Mouse (Mus musculus) bone marrow, adult 2 months (tissue): Measurements from ENCODE around the gene Sh3rf3. TPM values are rescaled to one million over a fixed set of nuclear protein-coding genes. Genes with fewer than 3 reads are reported as not detected.

Experiments
- H3K27ac ChIP-seq: fragments of 200-500 bp; 2 replicates; pipeline ENCODE4 v1.5.1; 2012; ENCODE audit warnings: low read depth, mild to moderate bottlenecking, control low read depth, inconsistent platforms, low read length; ENCODE audit not compliant: control insufficient read depth, poor library complexity, insufficient read depth
- H3K4me1 ChIP-seq: fragments of 200-500 bp; 2 replicates; pipeline ENCODE4 v1.6.1; 2011; ENCODE audit warnings: low read length; ENCODE audit not compliant: control insufficient read depth, insufficient read depth
- H3K4me3 ChIP-seq: fragments of 200-500 bp; replicated peaks from 2 replicates; pipeline ENCODE3; 2011; ENCODE audit warnings: mild to moderate bottlenecking, low read depth, low read length, control low read depth; ENCODE audit not compliant: control insufficient read depth
- CTCF ChIP-seq: fragments of 200-500 bp; IDR thresholded peaks from 2 replicates; pipeline ENCODE4 v1.5.1; 2011; ENCODE audit warnings: low read length, control low read depth; ENCODE audit not compliant: control insufficient read depth, insufficient read depth
- POLR2A ChIP-seq: fragments of 200-500 bp; IDR thresholded peaks from 2 replicates; pipeline ENCODE4 v1.6.1; 2011; ENCODE audit warnings: low read depth, mild to moderate bottlenecking, control low read depth, low read length, borderline replicate concordance; ENCODE audit not compliant: control insufficient read depth
- WGBS: fragments of 180-500 bp; shearing (Covaris S2); methylation state at CpG from one replicate; pipeline ENCODE4 v1.1.7; 2018; 5-methylcytosine and 5-hydroxymethylcytosine counted together
- polyA plus RNA-seq: library from polyadenylated mRNA; stranded (reverse); fragments of >200 nt; gene quantifications from 2 replicates; pipeline ENCODE4 v1.2.4, GENCODE M21; 2011; ENCODE audit warnings: low replicate concordance; ENCODE audit not compliant: missing spikeins, insufficient read depth, insufficient read length

The Sh3rf3 gene
- polyA plus RNA-seq, 1 experiment, result 0.27 TPM

DNA sequence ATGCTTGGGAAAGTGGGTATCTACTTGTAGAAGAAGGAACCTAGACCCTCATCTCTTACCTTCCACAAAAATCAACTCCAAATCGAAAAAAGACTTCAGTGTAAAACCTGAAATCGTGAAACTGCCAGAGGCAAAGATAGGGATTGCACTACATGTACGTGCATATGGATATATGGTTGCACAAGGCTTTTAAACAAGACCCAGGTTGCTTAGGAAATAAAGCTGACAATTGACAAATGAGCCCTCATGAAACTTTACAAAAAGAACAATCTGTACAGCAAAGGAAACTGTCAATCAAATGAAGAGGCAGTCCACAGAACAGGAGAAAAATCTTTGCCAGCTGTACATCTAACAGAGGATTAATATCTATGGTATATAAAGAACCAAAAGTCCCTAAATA, 129.7 kb downstream of the Sh3rf3 start:
- WGBS, result 68% methylated on average over 3 of the region's 3 CpGs

GRCm38 (mm10) chr10:58943661-58944400, 130.7 kb downstream of the Sh3rf3 start:
- H3K4me1 ChIP-seq, result no peaks in the 10 kb centered on the region
- H3K27ac ChIP-seq, result no peak overlapping the region
- 69% methylated on average over 9 of the region's 9 CpGs for WGBS
- TF ChIP-seq POLR2A, result no peak
- TF ChIP-seq CTCF, result no peak
- no peak overlapping the region for H3K4me3 ChIP-seq

More for the DNA sequence above, 129.7 kb downstream of the Sh3rf3 start:
- no peaks in the 10 kb centered on the region for H3K4me1 ChIP-seq
- no peak overlapping the region for H3K27ac ChIP-seq
- TF ChIP-seq CTCF (no peak), POLR2A (no peak)
- no peak overlapping the region for H3K4me3 ChIP-seq

DNA sequence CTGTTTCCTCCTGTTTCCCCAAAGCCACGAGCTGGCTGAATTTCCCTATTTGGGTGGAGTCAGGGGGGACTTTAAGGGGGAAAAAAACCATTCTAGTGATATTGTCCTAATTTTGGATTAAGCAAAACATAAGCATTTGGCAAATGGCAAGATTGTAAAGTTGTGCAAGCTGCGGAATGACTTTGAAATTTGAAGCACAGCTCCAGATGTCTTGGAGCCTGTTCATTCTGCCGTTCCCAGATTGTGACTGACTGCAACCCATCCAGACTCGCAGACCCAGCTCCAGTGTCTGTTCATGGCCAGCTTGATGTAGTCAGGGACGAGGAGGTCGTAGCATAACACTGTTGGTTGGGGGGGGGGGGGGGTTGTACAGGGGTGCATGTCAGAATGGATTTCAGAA, 131.8 kb downstream of the Sh3rf3 start:
- no peaks in the 10 kb centered on the region for H3K4me1 ChIP-seq
- WGBS, result 69% methylated on average over 6 of the region's 6 CpGs
- H3K4me3 ChIP-seq, result no peak overlapping the region
- TF ChIP-seq CTCF, result no peak
- TF ChIP-seq POLR2A, result no peak
- no peak overlapping the region for H3K27ac ChIP-seq

GRCm38 (mm10) chr10:58949770-58950638, 136.8 kb downstream of the Sh3rf3 start:
- TF ChIP-seq CTCF (no peak), POLR2A (no peak)
- Histone ChIP-seq H3K4me3 (no peak overlapping the region), H3K27ac (no peak overlapping the region), H3K4me1 (no peaks in the 10 kb centered on the region)
- WGBS, result 70% methylated on average over 11 of the region's 11 CpGs

DNA sequence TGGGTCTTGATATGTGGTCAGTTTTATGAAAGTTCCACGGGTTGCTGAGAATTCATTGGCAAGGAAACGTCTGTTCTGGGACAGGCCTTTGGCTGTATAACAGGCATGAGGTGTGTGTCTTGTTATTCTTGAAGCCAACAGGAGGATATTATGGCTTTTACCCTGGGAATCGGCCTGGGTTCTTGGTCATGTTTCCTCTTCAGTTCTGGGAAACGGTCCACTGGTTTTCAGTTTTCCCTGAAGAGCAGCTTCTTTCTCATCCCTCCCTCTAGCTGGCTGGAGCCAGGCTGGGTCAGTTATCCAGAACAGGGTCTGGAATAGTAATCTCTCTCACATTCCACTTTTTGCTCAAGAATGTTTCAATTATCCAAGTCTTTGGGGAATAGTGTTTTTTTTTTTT, 147.0 kb downstream of the Sh3rf3 start:
- no peaks in the 10 kb centered on the region for H3K4me1 ChIP-seq
- H3K27ac ChIP-seq, result no peak overlapping the region
- H3K4me3 ChIP-seq, result no peak overlapping the region
- 64% methylated on average over 4 of the region's 4 CpGs for WGBS
- TF ChIP-seq POLR2A, result no peak
- TF ChIP-seq CTCF, result no peak

DNA sequence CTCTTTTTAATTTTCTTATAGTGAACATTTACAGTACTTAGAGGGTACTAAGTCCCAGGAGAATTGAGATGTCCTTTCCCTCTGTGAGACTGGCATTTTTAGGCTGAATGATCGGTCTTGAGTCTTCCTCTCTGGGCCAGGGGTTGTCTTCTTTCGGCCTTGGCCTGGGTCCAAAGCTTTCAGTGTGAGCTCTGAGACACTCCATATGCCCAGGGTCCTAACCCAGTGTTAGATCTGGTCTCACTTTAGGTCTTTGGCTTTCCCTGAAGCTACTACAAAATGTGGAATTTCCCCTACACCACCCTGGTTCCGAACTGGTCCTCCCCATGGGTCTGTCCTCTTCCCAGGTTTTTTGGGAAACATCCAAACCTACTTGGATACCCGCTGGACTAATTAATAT, 155.1 kb downstream of the Sh3rf3 start:
- Histone ChIP-seq H3K4me3 (no peak overlapping the region), H3K4me1 (no peaks in the 10 kb centered on the region), H3K27ac (no peak overlapping the region)
- TF ChIP-seq CTCF, result no peak
- no peak for TF ChIP-seq POLR2A
- WGBS, result 65% methylated on average over 4 of the region's 4 CpGs

DNA sequence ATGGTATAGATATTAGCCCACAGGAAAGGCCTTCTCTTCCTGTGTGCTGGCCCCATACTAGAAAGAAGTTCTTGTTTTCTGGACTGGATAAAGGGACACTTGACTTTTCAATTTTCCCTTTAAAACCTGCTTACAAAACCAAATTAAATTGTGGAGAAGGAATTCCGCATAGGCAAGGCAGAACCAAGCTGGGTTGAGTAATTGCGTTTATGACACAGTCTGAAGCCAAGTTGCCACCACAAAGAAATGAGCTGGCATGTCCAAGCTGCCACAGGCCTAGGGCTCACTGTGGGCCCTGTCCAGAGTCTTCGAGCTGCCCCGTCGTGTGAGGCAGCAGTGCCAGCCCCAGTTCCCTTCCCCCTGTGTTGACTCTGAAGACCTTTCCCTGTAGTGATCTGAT, 156.2 kb downstream of the Sh3rf3 start:
- no peaks in the 10 kb centered on the region for H3K4me1 ChIP-seq
- no peak overlapping the region for H3K27ac ChIP-seq
- TF ChIP-seq POLR2A (no peak), CTCF (no peak)
- WGBS, result 87% methylated on average over 5 of the region's 5 CpGs
- H3K4me3 ChIP-seq, result no peak overlapping the region

DNA sequence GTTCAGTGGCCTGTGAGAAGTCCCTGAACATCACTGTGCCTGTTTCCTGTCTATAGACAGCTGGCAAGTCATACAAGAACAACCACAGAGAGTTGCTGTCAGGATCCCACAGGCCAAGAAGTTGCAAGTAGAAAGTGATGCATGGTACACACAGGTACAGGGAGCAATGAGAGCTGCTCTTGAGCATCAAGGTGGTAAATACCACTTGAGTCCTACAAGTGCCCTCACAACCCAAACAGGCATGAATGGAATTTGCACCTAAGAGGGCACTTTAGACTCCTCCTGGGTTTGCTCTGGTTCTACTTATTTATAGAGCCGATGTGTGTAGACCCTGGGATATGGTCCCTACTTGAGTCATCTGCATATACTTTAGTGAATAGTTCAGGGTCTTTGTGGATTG, 159.0 kb downstream of the Sh3rf3 start:
- TF ChIP-seq POLR2A (no peak), CTCF (no peak)
- no peak overlapping the region for H3K4me3 ChIP-seq
- H3K4me1 ChIP-seq, result no peaks in the 10 kb centered on the region
- WGBS, result 79% methylated on average over 1 of the region's 1 CpGs
- H3K27ac ChIP-seq, result no peak overlapping the region
